Mouse (Mus musculus) cerebellum, postnatal 14 days (tissue): ENCODE data around the gene Catsperg1.
"Not testable (repeated sequence)": the region's sequence is repeated elsewhere in the genome, so short reads cannot be mapped to it uniquely, and the experiment has no call there.

Experiments
- DNase-seq, 2 experiments: peaks; one replicate each; pipeline ENCODE4 v3.0.0; 2021; ENCODE audit warnings: mixed read lengths in 2 of 2

The Catsperg1 gene

DNA sequence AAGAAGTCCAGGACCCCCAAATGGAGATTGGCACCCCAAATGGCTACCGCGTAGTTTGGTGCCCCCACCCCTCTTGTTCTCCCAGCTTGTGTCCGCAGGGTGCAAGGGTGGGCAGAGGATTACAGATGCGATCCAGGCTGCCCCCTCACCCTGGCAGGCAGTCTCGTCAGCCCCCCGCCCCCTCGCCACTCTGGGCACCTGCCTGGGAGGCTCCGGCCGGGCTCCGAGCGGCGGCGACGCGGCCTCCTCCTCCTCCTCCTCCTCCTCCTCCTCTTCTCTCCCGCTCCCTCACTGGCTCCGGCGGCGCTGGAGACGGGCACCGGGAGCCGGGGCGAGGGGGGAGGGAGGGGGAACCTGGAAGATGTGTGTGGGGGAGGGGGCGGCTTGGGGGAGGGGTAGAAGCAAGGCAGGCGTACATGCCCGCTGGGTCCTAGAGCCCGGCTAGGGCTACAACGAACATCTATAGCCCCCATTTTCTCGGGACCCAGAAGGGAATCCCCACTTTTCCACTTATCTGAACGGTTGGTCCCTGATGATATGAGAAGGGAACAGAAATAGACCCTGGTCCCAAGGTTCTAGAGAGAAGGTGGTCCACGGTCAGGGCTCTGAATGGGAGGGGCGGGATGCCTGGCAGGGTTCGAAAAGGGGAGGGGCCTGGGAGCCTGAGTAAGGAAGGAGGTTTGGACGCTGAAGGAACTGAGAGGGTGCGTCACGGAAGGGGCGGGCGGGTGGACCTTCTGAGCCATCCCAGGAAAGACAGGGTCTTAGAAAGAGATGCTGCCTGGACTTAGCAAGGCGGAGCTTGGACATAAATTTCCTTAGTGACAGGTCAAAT lies 44.4 kb downstream of the Catsperg1 start:
- peak; percentile 93 to 95 for DNase-seq

DNA sequence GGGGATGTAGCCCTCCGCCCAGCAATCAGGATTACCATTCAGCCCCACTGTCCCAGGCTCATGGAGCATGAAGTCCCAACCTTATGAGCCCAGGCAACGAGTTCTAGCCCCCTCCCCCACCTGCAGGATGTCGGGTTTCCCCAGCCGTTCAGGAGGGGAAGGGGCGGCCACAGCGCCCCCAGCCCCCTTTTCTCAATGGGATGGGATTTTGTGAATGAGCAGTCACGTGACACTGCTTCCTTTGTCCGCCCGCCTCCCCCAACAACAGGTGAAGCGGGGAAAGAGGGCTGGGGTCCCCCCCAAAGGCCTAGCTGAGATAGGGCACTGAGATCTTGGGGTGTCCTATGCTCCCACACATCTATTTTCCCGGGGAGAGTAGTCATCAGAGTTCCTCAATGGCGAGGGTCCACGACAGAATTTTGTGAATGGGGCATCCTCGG lies 45.0 kb downstream of the Catsperg1 start:
- DNase-seq: peak; percentile 65 to 72

DNA sequence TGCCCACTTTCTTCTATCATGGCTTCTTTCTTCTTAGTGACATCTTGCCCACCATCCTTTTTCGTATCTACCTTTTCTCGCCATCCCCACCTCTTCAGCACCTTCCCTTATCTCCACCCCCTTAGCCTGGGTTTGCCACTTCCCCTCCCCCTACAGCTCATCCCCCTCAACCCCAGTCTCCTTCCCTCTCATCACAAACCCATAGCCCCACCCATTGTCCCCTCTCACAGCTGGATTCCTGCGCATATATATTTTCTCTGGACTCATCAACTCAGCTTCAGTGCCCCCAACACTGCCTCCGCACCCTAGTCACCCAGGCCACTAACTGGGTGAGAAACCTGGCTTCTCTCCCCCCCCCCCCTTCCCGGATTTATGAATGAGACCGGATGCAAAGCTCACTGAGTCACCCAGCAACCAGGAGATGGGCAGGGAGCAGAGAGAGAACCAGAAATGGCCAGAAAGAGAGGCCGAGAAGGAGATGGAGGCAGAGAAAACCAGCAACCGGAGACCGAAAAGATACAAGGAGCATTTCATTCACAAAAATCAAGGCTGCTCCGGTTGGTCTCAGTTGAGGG lies 45.6 kb downstream of the Catsperg1 start:
- DNase-seq: no peak

DNA sequence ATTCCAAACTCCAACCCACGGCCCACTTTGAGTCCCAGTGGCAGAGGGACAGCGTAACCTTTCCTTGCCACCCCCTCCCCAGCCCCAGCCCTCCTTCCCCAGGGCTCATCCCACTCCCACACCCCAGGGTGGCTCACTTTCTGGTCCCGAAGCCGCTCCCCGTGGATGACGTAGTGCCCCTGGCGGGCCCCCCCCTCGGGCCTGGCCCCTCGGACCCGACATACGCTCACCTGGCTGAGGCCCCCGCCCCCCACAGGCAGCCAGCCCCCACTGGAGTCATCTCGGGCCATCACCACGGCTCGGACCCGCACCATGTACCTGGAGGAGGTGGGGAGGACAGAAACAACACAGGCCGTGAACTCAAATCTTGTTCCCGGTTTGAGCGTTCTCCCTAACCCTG lies 46.2 kb downstream of the Catsperg1 start:
- DNase-seq: peak in 1 of 2 experiments; percentile 44

DNA sequence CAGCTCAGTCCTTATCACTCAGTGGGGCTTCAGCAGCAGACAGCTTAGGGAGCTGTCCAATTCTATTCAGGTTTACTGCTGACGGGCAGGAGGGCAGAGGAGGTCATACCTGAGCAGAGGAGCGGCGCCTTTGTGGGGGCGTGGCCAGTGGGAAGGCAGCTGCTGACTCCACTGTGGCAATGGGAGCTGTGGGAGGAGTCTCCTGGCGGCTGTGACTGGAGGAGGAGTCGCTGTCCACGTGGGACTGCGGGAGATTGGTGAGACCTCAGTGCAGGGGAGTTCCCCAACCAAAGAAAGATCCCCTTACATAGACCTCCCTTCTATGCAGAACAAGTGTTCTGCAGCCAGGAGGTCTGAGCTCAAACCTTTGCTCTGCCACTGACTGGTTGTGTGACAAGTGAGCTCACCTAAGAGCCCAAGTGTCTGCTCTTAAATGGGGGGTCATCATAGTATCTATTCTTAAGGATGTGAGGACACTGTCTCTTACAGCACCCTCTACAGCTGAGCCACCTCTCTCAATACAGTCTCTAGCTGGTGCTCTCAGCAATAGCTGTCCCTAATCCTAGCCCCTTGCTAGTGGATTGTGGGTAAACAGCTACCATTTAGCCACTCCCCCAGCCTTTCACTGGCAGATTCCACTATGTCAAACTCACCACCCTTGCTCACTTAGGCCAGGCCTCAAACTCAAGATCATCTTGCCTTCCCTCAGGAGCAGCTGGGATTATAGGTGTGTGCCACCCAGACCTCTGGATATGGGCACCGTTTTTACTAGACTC lies 50.9 kb downstream of the Catsperg1 start:
- no peak for DNase-seq

DNA sequence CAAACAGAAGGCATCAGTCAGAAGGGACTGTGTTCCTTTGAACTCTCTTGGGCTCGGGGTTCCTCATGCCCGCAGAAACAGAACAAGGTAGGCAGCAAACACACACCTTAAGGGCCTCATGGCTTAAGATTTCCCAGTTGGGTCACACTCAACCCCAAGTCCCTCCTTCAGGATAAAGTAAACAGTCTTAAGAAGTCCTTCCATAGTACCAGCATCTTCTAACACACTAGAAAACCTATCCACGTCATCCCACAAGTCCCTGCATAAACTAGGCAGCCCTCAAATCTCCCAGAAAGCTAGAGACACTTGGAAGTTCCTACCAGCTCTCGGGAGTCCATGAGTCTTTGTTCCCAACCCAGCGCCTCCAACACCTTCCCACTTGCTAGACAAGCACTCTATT lies 51.5 kb downstream of the Catsperg1 start:
- DNase-seq: no peak

DNA sequence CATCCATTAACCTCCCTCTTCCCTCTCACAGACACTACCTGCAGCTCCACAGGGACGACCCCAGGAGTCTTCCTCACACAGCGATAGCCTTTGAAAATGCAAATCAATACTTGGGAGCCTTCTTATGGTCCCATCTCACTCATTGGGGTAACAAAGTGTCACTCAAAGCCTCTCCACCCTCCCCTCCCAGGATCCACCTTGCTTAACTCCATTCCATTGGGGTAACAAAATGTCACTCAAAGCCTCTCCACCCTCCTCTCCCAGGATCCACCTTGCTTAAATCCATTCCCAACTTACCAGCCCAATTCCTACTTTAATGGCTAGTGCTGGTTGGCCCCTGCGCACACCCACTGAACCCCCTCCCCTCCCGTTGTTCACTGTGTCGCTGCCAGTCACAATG lies 55.6 kb downstream of the Catsperg1 start:
- no peak for DNase-seq

DNA sequence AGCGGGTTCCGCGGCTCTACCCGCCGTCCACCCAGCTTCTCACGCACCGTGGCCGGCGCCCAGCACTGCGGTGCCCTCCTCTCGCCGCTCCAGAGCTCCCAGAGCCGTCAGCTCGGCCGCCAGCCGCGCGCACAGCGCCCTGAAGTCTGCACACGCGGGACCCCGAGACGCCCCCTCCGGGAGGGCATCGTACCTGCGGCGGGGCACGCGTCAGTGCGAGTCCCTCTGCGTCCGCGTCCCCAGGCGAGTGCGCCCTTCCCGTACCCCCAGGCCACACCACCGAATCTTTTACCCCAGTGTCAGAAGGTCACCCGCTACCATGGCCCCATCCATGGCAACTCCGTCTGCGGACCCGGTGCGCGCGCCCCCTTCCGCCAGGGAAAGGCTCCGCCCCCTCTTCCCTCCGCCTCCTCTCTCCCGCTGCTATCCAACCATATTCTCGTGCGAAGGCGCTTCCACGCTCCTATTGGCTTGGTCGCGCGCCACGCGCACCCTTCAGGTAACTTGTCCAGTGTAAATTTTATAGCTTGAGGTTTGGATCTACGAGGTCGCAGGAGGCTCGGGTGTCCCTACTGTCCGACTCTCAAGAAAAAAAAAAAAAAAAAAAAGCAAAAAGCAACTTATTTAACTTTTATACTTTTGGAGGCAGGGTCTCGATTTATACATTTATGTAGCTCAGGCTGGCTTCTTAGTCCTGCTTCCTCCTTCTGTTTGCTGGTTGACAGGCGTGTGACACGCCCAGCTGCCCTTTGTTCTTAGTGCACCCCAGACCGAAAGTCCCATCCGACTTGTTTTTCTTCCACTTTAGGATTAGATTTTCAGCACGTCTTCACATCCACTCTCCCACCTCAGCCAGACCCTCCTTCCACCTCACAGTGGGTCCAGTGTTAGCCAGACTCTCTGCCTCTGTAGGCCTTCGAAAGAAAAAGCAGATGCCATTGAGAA lies 57.7 kb downstream of the Catsperg1 start, which contains the start of gene Fam98c:
Gene Fam98c (minus strand): TSS at position 397 of the 945 bp plus-strand sequence.
- peak; percentile 92 to 93 for DNase-seq

DNA sequence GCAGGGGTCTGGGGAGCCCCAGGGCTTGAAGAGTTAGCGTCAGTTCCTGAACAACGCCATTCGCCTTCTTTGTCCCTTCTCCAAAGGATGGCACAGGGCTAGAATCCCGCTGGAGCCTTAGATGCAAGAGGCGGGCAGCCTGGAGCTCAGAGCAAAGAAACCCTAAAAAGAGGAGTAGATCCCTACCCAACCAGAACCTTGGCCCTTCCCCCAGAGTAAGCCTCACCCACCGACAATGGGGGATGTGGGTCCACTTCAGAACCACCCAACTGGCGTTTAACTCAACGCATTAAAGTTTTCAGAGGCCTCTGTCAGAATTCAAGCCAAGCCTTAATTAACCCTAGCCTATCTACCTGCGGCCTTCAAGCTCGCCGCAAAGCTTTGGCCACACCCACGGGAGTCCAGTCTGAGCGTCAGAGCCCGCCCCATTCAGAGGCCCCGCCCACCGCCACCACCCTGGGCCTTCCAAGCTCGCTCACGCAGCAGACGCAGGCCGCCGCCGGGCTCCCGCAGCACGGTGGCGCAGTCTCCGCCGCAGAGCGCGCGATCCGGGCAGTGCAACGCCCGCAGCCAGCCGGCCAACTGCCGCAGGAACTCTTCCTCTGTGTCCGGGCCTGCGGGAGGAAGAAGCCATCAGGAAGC lies 58.5 kb downstream of the Catsperg1 start:
- DNase-seq: peak; percentile 93 to 95

DNA sequence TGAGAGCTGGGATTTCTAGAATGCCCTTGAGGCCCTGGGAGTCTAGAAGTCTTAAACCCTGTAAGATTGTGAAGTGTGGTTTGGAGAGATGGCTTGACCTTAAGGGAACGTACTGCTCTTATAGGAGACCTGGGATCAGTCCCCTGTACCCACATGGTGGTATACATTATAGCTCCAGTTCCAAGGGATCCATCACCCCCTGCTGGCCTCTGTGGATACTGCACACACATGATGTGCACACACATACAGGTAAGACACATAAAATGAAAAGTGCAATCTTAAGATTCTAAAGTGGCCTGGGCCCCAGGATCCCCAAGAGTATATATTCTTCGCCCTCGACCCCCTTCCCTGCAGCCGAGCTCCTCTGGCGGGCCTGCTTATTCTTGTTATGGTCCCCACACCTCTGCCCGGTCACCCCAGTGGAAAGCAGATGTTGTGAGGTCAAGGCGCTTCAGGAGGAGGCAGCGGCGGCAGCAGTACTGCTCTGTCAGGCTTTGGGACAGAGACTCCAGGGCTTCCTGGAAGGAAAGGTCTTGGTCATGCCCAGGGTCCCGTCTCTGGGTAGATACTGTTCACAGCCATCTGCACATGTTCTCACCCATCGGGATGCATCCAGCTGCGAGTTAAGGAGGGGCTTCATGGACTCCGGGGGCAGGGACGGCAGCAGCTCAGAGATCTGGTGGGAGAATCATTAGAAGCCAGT lies 59.7 kb downstream of the Catsperg1 start:
- peak in 1 of 2 experiments; percentile 49 for DNase-seq

DNA sequence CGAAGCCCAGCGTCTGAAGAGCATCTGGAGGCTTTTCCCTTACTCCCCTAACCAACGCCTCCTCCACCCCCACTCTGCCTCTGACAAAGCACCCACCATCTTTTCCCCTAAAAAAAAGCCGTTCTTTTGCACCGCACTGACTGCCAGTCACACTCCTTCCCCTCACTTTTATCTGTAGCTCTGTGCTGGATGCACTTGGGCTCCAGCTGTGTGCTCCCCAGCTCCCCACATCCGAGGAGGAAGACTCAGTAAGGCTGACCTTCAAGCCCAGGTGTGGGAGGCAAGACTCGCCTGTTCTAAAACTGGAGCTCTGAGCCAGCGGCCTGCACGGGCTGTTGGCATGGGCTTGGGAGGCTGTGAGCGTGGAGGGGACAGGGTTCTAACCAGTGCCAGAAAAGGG lies 62.3 kb downstream of the Catsperg1 start:
- no peak for DNase-seq

DNA sequence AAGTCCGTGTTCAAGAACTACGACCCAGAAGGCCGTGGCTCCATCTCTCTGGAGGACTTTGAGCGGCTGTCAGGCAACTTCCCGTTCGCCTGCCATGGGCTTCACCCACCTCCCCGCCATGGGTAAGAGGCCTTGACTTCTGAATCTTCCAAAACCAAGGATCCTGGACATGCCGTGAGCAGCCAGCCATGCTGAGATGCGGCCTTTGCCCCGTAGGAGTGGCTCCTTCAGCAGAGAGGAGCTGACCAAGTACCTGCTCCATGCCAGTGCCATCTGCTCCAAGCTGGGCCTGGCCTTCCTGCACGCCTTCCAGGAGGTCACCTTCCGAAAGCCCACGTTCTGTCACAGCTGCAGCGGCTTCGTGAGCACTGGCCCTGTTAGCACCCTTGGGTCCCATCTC lies 65.1 kb downstream of the Catsperg1 start:
- DNase-seq: no peak

DNA sequence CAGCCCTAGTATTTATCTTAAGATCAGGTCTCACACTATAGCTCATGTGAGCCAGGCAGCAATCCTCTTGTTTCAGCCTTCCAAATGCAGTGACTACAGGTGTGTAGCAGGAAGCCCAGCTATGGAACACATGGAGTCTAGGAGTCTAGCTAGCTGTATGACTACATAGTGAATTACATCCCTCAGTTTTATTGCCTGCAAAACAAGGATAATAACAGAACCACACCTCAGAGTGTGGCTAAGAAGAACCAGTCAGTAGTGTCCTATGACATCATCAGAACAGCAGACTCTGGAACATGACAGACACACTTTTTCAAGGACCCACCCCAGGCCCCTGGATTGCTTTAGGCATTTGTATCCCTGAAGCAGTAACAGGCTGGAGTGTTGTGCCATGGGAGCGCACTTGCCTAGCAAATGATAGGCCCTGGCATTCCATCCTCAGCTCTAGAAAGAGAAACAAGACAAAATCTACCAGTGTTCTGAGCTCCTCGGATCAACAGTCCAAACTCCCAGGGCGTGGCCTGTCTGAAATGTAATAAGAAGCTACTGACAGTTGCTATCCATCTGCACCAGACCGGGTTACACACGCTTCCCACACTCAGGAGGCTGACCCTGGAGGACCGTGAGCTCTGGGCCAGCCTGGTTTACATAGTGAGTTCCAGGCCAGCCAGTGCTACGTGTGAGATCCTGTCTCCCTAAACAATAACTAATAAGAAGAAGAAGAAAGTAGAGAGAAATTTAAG lies 67.0 kb downstream of the Catsperg1 start:
- DNase-seq: no peak

DNA sequence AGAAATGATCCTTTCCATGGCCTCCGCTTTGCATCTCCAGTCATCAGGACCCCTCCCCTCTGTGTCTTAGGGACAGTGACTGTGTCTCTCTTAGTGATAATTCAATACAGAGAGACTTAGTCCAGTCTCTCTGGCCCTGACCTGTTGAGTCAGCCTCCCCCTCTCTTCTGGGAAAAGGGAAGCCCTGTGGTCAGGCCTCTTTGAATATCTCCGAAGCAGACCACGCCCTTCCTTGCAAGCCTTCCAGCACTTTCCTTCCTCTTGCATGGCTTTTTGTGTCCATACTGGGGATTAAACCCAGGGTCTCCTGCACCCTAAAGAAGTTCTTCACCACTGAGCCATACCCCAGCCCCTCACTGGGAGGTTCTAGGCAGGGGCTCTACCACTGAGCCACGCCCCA lies 69.8 kb downstream of the Catsperg1 start:
- DNase-seq: no peak

DNA sequence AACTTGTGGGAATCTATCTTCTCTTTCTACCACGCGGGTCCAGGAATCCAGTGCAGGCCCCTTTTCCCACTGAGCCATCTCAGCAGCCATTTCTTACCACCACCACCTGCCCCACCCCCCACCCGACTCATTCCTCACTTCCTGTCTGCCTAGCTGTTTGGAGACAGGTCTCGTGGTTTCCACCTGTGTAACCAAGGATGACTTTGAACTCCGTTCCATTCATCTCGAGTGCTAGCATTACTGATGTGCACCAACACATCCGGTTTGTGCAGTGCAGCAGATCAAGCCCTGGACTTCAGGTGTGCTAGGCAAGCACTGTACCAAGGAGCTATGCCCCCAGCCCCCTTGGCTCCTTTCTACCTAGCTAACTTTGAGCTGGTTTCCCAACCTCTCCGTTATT lies 72.4 kb downstream of the Catsperg1 start:
- no peak for DNase-seq

DNA sequence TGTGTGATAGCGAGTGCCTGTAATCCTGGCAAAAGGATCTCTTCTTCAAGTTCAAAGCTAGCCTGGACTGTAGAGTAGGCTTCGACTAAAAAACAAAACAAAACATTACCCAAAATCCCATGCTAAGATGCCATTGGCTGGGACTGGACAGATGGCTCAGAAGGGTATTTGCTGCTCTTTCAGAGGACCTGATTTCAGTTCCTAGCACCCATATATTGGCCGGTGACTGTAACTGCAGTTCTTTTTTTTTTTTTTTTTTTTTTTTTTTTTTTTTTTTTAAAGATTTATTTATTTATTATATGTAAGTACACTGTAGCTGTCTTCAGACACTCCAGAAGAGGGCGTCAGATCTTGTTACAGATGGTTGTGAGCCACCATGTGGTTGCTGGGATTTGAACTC lies 74.6 kb downstream of the Catsperg1 start:
- DNase-seq: not testable (repeated sequence)

DNA sequence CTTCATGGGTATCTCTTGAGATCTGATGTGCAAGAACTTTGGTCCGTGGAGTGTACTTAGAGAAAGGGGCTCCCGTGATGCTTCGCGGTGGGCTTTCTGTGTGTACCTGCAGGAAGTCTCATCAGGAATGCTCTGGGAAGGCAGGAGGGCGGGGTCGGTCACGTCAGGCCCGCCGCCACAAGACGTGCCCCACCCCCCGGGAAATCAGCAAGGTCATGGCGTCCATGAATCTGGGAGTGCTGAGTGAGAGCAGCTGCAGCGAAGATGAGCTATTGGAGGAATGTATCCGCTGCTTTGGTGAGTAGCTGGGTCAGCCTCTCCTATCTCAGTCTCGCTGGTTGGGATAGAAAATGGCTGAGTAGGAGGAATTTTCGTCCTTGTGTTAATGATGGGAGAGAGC lies 76.4 kb downstream of the Catsperg1 start:
- DNase-seq: no peak

DNA sequence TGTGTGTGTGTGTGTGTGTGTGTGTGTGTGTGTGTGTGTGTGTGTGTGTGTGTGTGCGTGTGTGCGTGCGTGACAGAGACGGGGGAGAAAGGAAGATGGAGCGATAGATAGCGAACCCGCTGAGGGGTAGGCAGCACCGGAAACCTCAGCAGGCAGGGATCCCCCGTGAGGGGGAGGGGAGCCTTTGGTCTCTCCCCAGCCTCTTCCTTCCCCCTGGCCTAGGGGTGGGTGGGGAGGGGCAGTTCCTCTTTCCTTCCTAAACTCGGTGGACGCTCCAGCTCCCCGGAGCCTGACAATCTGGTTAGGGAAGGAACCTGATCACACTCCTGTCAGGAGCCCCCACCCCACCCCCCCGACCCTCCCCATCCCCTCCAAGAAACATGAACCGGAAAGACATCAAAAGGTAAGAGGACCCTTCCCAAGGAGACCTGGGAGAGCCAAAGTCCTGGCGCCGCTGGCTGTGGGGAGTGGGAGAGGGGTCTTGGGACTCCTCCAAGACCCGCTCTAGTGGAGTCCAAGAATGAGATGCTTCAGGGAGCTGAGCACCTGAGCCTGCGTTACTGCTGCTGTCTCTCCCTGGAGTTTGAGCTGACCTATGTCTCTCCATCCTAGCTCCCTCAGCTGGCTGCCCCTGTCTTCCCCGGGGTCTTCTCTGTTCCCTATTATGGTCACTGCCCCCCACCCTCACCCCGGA lies 79.0 kb downstream of the Catsperg1 start, which contains the start of gene Rasgrp4:
Gene Rasgrp4 (plus strand): TSS at position 159 of the 694 bp plus-strand sequence.
- DNase-seq: peak in 1 of 2 experiments; percentile 18

DNA sequence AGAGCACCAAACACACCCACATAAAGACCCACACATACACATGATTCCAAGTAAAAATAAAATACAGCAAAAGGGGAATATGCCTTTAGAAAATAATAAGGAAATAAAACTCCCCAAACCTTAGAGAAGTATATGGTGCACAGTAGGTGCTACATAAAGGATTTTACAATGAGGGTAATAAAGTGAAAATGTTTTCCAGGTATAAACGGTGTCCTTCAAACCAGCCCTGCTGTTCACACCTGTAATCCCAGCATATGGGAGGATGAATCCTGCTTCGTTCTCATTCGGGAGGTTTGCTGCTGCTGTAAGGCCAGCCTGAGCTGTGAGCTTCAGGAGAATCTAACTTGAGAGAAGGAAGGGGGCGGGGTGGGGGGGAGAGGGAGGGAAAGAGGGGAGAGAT lies 79.6 kb downstream of the Catsperg1 start:
- DNase-seq: no peak
